Mouse (Mus musculus) MEL (cell line): ENCODE results near the gene Apc2. TPM values are rescaled to one million over a fixed set of nuclear protein-coding genes. Genes with fewer than 3 reads are reported as not detected.

Experiments
- DNase-seq: peaks from one replicate; pipeline ENCODE4 v3.0.0; 2011; ENCODE audit warnings: low read depth, low spot score
- H3K27ac ChIP-seq: 2 replicates; pipeline ENCODE4 v1.5.1; 2012; ENCODE audit warnings: low read depth, mild to moderate bottlenecking, control low read depth, low read length, moderate library complexity; ENCODE audit not compliant: control insufficient read depth
- H3K27me3 ChIP-seq, 2 experiments: fragments of 150-350 bp in 1 of 2; sonication (generic) in 1 of 2; 2 replicates each; pipeline ENCODE4 v1.6.1; 2012; ENCODE audit warnings: low read length in 2 of 2, mild to moderate bottlenecking in 2 of 2, improper control_type of control experiment in 1 of 2, moderate library complexity in 1 of 2; ENCODE audit not compliant: insufficient read depth in 2 of 2, control insufficient read depth in 1 of 2
- H3K36me3 ChIP-seq, 2 experiments: 2 replicates each; pipeline ENCODE4 v1.6.1; 2012 to 2014; ENCODE audit warnings: low read length in 2 of 2, improper control_type of control experiment in 1 of 2, inconsistent platforms in 1 of 2, mild to moderate bottlenecking in 1 of 2; ENCODE audit not compliant: insufficient read depth in 2 of 2, control insufficient read depth in 1 of 2
- H3K4me1 ChIP-seq, 2 experiments: fragments of 150-350 bp in 1 of 2; sonication (generic) in 1 of 2; 2 replicates each; pipeline ENCODE4 v1.6.1; 2012; ENCODE audit warnings: low read length in 2 of 2, improper control_type of control experiment in 1 of 2, mild to moderate bottlenecking in 1 of 2; ENCODE audit not compliant: insufficient read depth in 2 of 2, control insufficient read depth in 1 of 2
- H3K4me3 ChIP-seq, 2 experiments: fragments of 150-350 bp in 1 of 2; sonication (generic) in 1 of 2; 2 replicates each; pipeline ENCODE4 v1.5.1; 2012; ENCODE audit warnings: low read depth in 2 of 2, low read length in 2 of 2, mild to moderate bottlenecking in 2 of 2, moderate library complexity in 2 of 2, control low read depth in 1 of 2, improper control_type of control experiment in 1 of 2; ENCODE audit not compliant: control insufficient read depth in 1 of 2, insufficient read depth in 1 of 2
- H3K79me2 ChIP-seq: 2 replicates; pipeline ENCODE4 v1.6.1; 2012; ENCODE audit warnings: mild to moderate bottlenecking, low read length, moderate library complexity; ENCODE audit not compliant: control insufficient read depth, poor library complexity, insufficient read depth
- H3K9ac ChIP-seq: 2 replicates; pipeline ENCODE4 v1.6.1; 2012; ENCODE audit warnings: low read depth, mild to moderate bottlenecking, control low read depth, low read length, moderate library complexity; ENCODE audit not compliant: control insufficient read depth, poor library complexity, severe bottlenecking
- H3K9me3 ChIP-seq: fragments of 150-350 bp; sonication (generic); replicated peaks from 2 replicates; pipeline ENCODE4 v1.6.1; 2012; ENCODE audit warnings: mild to moderate bottlenecking, low read length, improper control_type of control experiment, moderate library complexity; ENCODE audit not compliant: insufficient read depth
- BHLHE40 ChIP-seq: IDR thresholded peaks from 2 replicates; pipeline ENCODE4 v1.6.1; 2012; ENCODE audit warnings: low read depth, mild to moderate bottlenecking, inconsistent platforms, low read length, improper control_type of control experiment, borderline replicate concordance
- CHD1 ChIP-seq: IDR thresholded peaks from 2 replicates; pipeline ENCODE4 v1.6.1; 2012; ENCODE audit warnings: low read depth, mild to moderate bottlenecking, inconsistent platforms, low read length, improper control_type of control experiment
- ELF1 ChIP-seq: IDR thresholded peaks from 2 replicates; pipeline ENCODE4 v1.6.1; 2014; ENCODE audit warnings: low read depth, mild to moderate bottlenecking, inconsistent platforms, low read length, improper control_type of control experiment, moderate library complexity
- GATA1 ChIP-seq: IDR thresholded peaks from 2 replicates; pipeline ENCODE4 v1.6.1; 2011; ENCODE audit warnings: low read depth, low read length, improper control_type of control experiment
- HCFC1 ChIP-seq: IDR thresholded peaks from 2 replicates; pipeline ENCODE4 v1.6.1; 2012; ENCODE audit warnings: low read depth, mild to moderate bottlenecking, inconsistent platforms, low read length, improper control_type of control experiment, moderate library complexity
- JUND ChIP-seq: IDR thresholded peaks from 2 replicates; pipeline ENCODE4 v1.6.1; 2011; ENCODE audit warnings: low read depth, mild to moderate bottlenecking, improper control_type of control experiment, low read length
- MAX ChIP-seq: IDR thresholded peaks from 2 replicates; pipeline ENCODE4 v1.6.1; 2011; ENCODE audit warnings: low read length, improper control_type of control experiment
- MAZ ChIP-seq: IDR thresholded peaks from 2 replicates; pipeline ENCODE4 v1.6.1; 2012; ENCODE audit warnings: low read depth, mild to moderate bottlenecking, inconsistent platforms, low read length, improper control_type of control experiment
- MEF2A ChIP-seq: IDR thresholded peaks from 2 replicates; pipeline ENCODE4 v1.6.1; 2014; ENCODE audit warnings: low read depth, mild to moderate bottlenecking, inconsistent platforms, low read length, improper control_type of control experiment; ENCODE audit not compliant: poor library complexity, insufficient replicate concordance, severe bottlenecking; ENCODE audit errors: extremely low read depth
- MXI1 ChIP-seq: IDR thresholded peaks from 2 replicates; pipeline ENCODE4 v1.6.1; 2011; ENCODE audit warnings: mild to moderate bottlenecking, low read depth, low read length, improper control_type of control experiment
- MYC ChIP-seq: IDR thresholded peaks from 2 replicates; pipeline ENCODE4 v1.6.1; 2011; ENCODE audit warnings: low read depth, mild to moderate bottlenecking, low read length, improper control_type of control experiment, moderate library complexity
- NELFE ChIP-seq: IDR thresholded peaks from 2 replicates; pipeline ENCODE4 v1.6.1; 2011; ENCODE audit warnings: low read depth, low read length, improper control_type of control experiment
- NRF1 ChIP-seq: IDR thresholded peaks from 2 replicates; pipeline ENCODE4 v1.6.1; 2014; ENCODE audit warnings: low read depth, mild to moderate bottlenecking, inconsistent platforms, low read length, improper control_type of control experiment, moderate library complexity; ENCODE audit not compliant: poor library complexity, insufficient read depth, severe bottlenecking
- POLR2AphosphoS2 ChIP-seq: IDR thresholded peaks from 2 replicates; pipeline ENCODE4 v1.6.1; 2011; ENCODE audit warnings: low read length, improper control_type of control experiment
- POLR2AphosphoS5 ChIP-seq: IDR thresholded peaks from 2 replicates; pipeline ENCODE4 v1.6.1; 2012; ENCODE audit warnings: low read depth, borderline replicate concordance, mild to moderate bottlenecking, inconsistent platforms, low read length, moderate library complexity, mixed read lengths
- RAD21 ChIP-seq: IDR thresholded peaks from 2 replicates; pipeline ENCODE4 v1.6.1; 2011; ENCODE audit warnings: mild to moderate bottlenecking, low read depth, low read length, improper control_type of control experiment
- RCOR1 ChIP-seq: IDR thresholded peaks from 2 replicates; pipeline ENCODE4 v1.6.1; 2012; ENCODE audit warnings: low read depth, mild to moderate bottlenecking, inconsistent platforms, low read length, improper control_type of control experiment
- SIN3A ChIP-seq: IDR thresholded peaks from 2 replicates; pipeline ENCODE4 v1.6.1; 2012; ENCODE audit warnings: low read length, improper control_type of control experiment, inconsistent platforms
- SMC3 ChIP-seq: IDR thresholded peaks from 2 replicates; pipeline ENCODE4 v1.6.1; 2011; ENCODE audit warnings: low read depth, low read length, improper control_type of control experiment
- TAL1 ChIP-seq: IDR thresholded peaks from 2 replicates; pipeline ENCODE4 v1.6.1; 2012; ENCODE audit warnings: mild to moderate bottlenecking, inconsistent platforms, low read length, moderate library complexity, mixed read lengths
- TBP ChIP-seq: IDR thresholded peaks from 2 replicates; pipeline ENCODE4 v1.8.0; 2011; ENCODE audit warnings: low read depth, low read length, improper control_type of control experiment
- UBTF ChIP-seq: IDR thresholded peaks from 2 replicates; pipeline ENCODE4 v1.6.1; 2012; ENCODE audit warnings: low read depth, mild to moderate bottlenecking, inconsistent platforms, low read length, improper control_type of control experiment, moderate library complexity, borderline replicate concordance; ENCODE audit not compliant: insufficient read depth
- ZKSCAN1 ChIP-seq: IDR thresholded peaks from 2 replicates; pipeline ENCODE4 v1.6.1; 2012; ENCODE audit warnings: low read depth, mild to moderate bottlenecking, inconsistent platforms, low read length, improper control_type of control experiment, moderate library complexity
- ZMIZ1 ChIP-seq: IDR thresholded peaks from 2 replicates; pipeline ENCODE4 v1.6.1; 2012; ENCODE audit warnings: low read depth, mild to moderate bottlenecking, inconsistent platforms, low read length, improper control_type of control experiment, moderate library complexity
- polyA plus RNA-seq, 2 experiments: library from polyadenylated mRNA; stranded (reverse) in 1 of 2; unstranded in 1 of 2; fragments of >175 nt in 1 of 2; fragments of >200 nt in 1 of 2; gene quantifications; 2 replicates each; pipeline versions ENCODE4 v1.2.1 to v1.2.4; 2012; ENCODE audit warnings: low replicate concordance in 2 of 2, low read depth in 1 of 2; ENCODE audit not compliant: insufficient read length in 2 of 2, insufficient read depth in 1 of 2, missing spikeins in 1 of 2
- total RNA-seq: library from RNA; depleted of rRNA; stranded (reverse); fragments of 300-350 nt; gene quantifications from 2 replicates; pipeline ENCODE4 v1.2.3, GENCODE M21; 2012

Gene Apc2
- total and polyA plus RNA-seq, 3 experiments: 0.58 to 1.2 TPM; not detected in 1

- peaks cover 0 to 5% of the 10 kb centered on the region in 2 experiments; a peak in 1 of 4 replicates for H3K36me3 ChIP-seq
- no peak overlapping the region for H3K4me3 ChIP-seq
- H3K9ac ChIP-seq: no peak overlapping the region
- no peak for TF ChIP-seq GATA1
- no peak for TF ChIP-seq ZMIZ1
- TF ChIP-seq MAZ: no peak
- TF ChIP-seq NRF1: no peak
- no peak for TF ChIP-seq MEF2A
- no peak for TF ChIP-seq TBP
- no peak for TF ChIP-seq POLR2AphosphoS5
- TF ChIP-seq MAX: no peak
- no peak for TF ChIP-seq BHLHE40
- no peak for TF ChIP-seq TAL1
- no peak for TF ChIP-seq RAD21
- no peak for TF ChIP-seq POLR2AphosphoS2
- no peak for TF ChIP-seq RCOR1
- no peak for TF ChIP-seq NELFE
- peaks cover 0 to 20% of the 10 kb centered on the region in 2 experiments; a peak in 3 of 4 replicates for H3K4me1 ChIP-seq
- H3K9me3 ChIP-seq: no peaks in the 10 kb centered on the region
- no peak overlapping the region for H3K27ac ChIP-seq
- no peak for DNase-seq
- peaks cover 21% of the 10 kb centered on the region for H3K79me2 ChIP-seq
- H3K27me3 ChIP-seq: no peaks in the 10 kb centered on the region
Observed at GRCm38 (mm10) chr10:80325045-80325444, 29.3 kb downstream of the Apc2 start.

GRCm38 (mm10) chr10:80329273-80330081 is 33.7 kb downstream of the Apc2 start, which contains the start of the genes Pcsk4 and Reep6:
TSS of gene Pcsk4 (minus strand) at chr10:80329498.
TSS of gene Reep6 (plus strand) at chr10:80329953.
- peak within 1 kb of the TSS; percentile 72 to 96 for H3K4me3 ChIP-seq
- no peaks in the 10 kb centered on the region for H3K9me3 ChIP-seq
- TF ChIP-seq SMC3: no peak
- TF ChIP-seq RCOR1: no peak
- TF ChIP-seq HCFC1: peak; percentile 42
- peak; percentile 81 for TF ChIP-seq MXI1
- peak; percentile 87 for TF ChIP-seq SIN3A
- peak; percentile 37 for TF ChIP-seq ELF1
- TF ChIP-seq JUND: no peak
- TF ChIP-seq TBP: no peak
- no peak for TF ChIP-seq CHD1
- peak; percentile 53; the same call in 1 of the 2 replicates for TF ChIP-seq MAZ
- no peak for TF ChIP-seq ZKSCAN1
- peak; percentile 50 for TF ChIP-seq MAX
- TF ChIP-seq UBTF: 0 out of 2 replicates have a peak, but pooled peaks have one; percentile 7
- 0 out of 2 replicates have a peak, but pooled peaks have one; percentile 50 for TF ChIP-seq MYC
- H3K27me3 ChIP-seq: no peaks in the 10 kb centered on the region
- peaks cover 2% of the 10 kb centered on the region; the same call in 1 of the 2 replicates for H3K79me2 ChIP-seq
- peaks cover 14 to 25% of the 10 kb centered on the region in 2 experiments for H3K4me1 ChIP-seq
- peak within 1 kb of the TSS; percentile 82 for H3K9ac ChIP-seq
- H3K36me3 ChIP-seq: peaks cover 0 to 22% of the 10 kb centered on the region in 2 experiments; a peak in 2 of 4 replicates
- no peak within 1 kb of the TSS; the same call in 1 of the 2 replicates for H3K27ac ChIP-seq
- DNase-seq: peak; percentile 99
